Mouse (Mus musculus) adrenal gland, postnatal 36 days (tissue): ENCODE results near the gene Gm21970. TPM values are rescaled to one million over a fixed set of nuclear protein-coding genes. Genes with fewer than 3 reads are reported as not detected.
A peak's percentile ranks its signal among the peaks of the same experiment; 100 is the strongest.

ENCODE experiments used
- DNase-seq, 2 experiments: peaks; one replicate each; pipeline ENCODE4 v3.0.0; 2021; ENCODE audit warnings: mixed read lengths in 1 of 2
- total RNA-seq, 2 experiments: library from RNA; stranded (reverse); gene quantifications; 2 replicates each; pipeline ENCODE4 v1.2.3; 2021

The Gm21970 gene
- total RNA-seq, 2 experiments from 2014 or later, result not detected

DNA sequence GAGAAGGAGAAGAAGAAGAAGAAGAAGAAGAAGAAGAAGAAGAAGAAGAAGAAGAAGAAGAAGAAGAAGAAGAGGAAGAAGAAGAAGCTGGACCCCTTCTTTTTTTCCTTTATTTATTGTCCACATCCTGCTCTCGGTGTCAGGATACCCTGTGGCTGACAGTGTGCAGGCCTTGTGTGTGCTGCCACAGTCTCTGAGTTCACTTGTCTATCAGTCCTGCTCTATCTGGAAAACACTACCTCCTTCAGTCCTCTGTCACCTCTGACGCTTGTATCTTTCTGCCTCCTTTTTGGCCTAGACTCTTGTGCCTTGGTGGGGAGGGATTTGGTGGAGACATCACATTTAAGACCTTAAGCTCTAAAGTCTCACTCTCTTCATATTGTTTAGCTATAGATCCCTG, 71.9 kb downstream of the Gm21970 start:
- DNase-seq, result no peak

DNA sequence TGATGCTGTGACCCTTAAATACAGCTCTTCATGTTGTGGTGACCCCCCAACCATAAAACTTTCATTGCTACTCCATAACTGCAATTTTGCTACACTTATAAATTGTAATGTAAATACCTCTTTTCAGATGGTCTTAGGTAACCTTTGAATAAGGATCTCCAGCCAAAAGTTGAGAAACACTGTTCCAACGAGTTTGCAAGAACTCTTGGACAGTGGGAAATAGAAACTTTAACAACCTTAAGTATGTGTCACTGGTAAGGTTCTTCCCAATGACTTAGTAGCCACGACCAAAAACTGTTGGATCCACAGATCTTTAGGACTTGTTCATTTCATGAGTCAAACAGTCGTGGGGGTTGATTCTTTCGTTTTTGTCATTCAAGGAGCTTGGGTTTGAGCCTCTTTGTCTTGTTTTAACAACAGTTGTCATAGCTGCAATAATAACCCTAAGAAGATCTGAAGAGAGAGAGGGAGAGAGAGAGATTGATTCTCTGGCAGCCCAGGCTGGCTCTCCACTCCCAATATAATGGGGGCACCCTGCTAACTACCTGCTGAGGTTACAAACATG, 72.4 kb downstream of the Gm21970 start:
- DNase-seq, result no peak

DNA sequence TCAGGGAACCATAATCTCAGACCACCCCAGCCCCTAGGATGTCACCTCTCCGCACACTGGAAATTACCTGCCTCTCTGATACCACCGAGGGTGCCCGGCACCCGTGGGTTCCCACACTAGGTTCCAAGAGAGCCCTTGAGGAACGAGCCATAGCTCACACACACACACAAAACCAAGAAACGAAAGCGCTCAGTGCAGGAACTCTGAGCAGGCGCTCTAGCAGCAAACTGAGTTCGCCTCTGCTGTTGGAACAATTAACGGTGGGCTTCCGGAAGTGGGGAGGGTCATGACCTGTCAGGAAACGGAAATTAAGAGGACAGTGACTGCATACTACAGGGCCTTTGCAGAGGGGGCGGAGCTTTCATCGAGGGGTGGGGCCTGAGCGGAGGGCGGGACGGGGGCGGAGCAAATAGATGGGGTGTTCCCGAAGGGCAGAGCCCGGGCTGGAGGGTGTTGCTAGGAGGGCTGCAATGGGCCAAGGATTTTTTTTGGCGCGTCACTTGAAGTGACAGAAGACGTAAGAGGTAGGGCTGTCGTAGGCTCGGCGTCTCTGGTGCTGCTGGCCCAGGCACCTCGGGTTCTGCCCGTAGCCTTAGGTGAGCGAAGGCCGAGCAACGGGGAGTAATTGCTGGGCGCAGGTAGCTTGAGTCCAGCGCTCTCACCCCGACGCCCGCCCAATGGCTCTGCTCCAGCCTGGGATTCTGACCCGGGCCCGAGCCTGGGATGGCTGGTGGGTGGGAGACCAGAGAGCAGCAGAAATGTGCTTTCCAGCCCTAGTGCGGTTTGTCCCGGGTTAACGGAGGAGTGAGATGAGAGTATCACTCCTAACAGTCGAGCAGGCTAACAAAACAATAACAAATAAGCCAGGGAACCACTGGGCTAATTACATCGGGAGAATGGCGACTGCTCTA, 73.3 kb downstream of the Gm21970 start:
- peak; percentile 91 to 94 for DNase-seq

DNA sequence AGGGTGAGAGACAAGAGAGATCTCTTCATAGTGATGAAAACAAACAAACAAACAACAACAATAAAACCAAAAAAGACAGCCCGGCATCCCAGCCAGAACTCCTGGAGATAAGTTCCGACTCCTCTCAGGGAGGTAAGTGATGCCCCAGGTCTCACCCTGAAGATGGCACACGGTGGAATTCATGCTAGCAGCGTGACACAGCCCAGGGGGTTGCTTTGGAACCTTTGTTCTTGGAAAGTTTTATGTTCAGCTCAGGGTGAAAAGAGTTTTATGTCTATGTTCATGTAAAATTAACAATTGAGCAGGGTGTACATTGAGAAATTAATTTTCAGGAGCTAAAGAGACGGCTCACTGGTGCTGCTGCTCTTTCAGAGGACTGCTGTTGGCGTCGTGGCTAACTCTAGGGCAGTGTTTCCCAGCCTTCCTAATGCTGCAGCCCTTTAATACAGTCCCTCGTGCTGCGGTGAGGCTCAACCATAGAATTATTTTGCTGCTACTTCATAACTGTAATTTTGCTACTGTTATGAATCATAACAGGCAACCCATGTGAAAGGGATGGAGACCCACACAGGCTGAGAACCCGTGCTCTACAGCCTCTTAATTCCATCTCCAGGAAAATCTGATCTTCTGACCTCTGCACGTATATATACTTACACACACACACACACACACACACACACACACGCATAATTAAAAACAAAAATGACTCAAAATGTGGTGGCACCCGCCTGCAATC, 74.2 kb downstream of the Gm21970 start:
- no peak for DNase-seq

DNA sequence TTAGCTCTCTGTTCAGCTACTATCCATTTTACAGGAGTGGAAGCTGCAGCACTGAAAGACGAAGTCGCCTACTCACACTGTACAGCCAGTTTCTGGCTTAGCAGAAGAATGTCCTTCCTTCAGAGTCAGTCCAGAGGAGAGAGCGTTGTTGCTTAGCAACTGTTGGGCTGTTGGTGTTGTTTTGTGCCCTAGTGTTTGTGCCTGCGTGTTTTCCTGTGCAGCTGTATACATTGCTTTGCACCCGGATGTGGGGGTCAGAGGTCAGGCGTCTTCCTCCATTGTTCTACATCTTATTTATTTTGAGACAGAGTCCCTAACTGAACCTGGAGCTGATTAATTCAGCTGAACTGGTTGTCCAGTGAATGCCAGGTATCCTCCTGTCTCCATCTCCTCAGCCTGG, 75.0 kb downstream of the Gm21970 start:
- no peak for DNase-seq

Other genes starting within 250 kb of the Gm21970 start
- not detected for gene Olig2, start 166.3 kb upstream of the Gm21970 start, total RNA-seq
- under 1 TPM; 0.36 to 0.50 TPM for gene Olig1, start 121.9 kb upstream of the Gm21970 start, total RNA-seq
- 100 to 1,000 TPM; 101 to 120 TPM for gene Ifnar2, start 18.9 kb upstream of the Gm21970 start, total RNA-seq
- gene Il10rb, start 14.4 kb downstream of the Gm21970 start, total RNA-seq, result 100 to 1,000 TPM; 202 to 301 TPM
- 10 to 100 TPM; 67.0 to 83.7 TPM for gene Ifnar1, start 93.5 kb downstream of the Gm21970 start, total RNA-seq
- gene Ifngr2, start 155.4 kb downstream of the Gm21970 start, total RNA-seq, result 10 to 100 TPM; 31.2 to 38.0 TPM
- 10 to 100 TPM; 54.7 to 60.2 TPM for gene Tmem50b, start 206.1 kb downstream of the Gm21970 start, total RNA-seq
- 10 to 100 TPM in 1 of 2 experiments, 1 to 10 TPM in 1; 8.8 to 15.4 TPM for gene Dnajc28, start 227.3 kb downstream of the Gm21970 start, total RNA-seq